Mouse (Mus musculus) kidney, adult 2 months (tissue): ENCODE measurements around the gene Atpif1.

Source experiments
- CTCF ChIP-seq: fragments of 200-500 bp; conservative IDR thresholded peaks from 2 replicates; pipeline ENCODE4 v1.5.1; 2011; ENCODE audit warnings: low read depth, mild to moderate bottlenecking, control low read depth, low read length, moderate library complexity, mixed read lengths; ENCODE audit not compliant: insufficient read depth, insufficient read length
- POLR2A ChIP-seq: fragments of 200-500 bp; IDR thresholded peaks from one replicate; pipeline ENCODE4 v1.6.1; 2011; ENCODE audit warnings: low read depth, low read length, control low read depth

DNA sequence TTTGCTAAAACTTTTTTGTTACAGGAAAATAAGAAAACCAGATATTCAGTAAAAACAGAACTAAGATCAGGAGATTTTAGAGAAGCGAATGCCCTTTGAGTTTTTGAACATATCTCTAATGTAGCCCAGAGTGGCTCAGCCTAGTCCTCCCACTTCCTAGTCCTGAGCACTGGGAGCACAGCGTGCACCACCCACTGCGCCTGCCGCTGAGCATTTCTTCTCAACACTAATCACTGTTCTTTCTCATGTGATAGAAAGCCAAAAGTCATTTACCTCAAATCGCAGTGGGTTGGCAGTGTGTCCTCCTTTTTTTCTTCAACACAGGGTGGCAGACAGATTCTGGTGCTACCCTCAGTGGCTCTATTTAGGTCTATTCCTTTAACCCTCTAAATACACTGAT, 6.0 kb upstream of the Atpif1 start:
- TF ChIP-seq CTCF, result no peak
- TF ChIP-seq POLR2A, result no peak
